Mouse (Mus musculus): ENCODE measurements at regions not wholly inside any gene's neighbourhood (a gene's known extent, or its start where the extent isn't known, plus 50 kb on each side); places are given as distances from the start of the nearest gene placed in this dataset.

- ATAC-seq (replicated peaks; ENCODE audit: low FRiP score, low read depth) (no peak), DNase-seq (ENCODE audit: low spot score) (no peak)
- Histone ChIP-seq H3K9ac (ENCODE audit: low read depth, low read length) (no peak overlapping the region), H3K4me3 (replicated peaks; ENCODE audit: low read depth, low read length) (no peak overlapping the region), H3K4me1 (replicated peaks; ENCODE audit: insufficient read depth, low read length) (no peaks in the 10 kb centered on the region), H3K9me3 (replicated peaks; ENCODE audit: low read length) (no peaks in the 10 kb centered on the region), H3K4me2 (ENCODE audit: low read length) (no peak overlapping the region), H3K36me3 (ENCODE audit: insufficient read depth, low read length) (no peaks in the 10 kb centered on the region), H3K27me3 (ENCODE audit: insufficient read depth, low read length) (no peaks in the 10 kb centered on the region), H3K27ac (no peak overlapping the region)
- TF ChIP-seq CTCF (IDR thresholded peaks at IDR 0.05; ENCODE audit: low read depth) = no peak
- WGBS = 79% methylated on average over 2 of the region's 2 CpGs
Measured at GRCm38 (mm10) chr19:15285016-15285415, 662.1 kb downstream of the Psat1 start.

GRCm38 (mm10) chr19:15242781-15243180 lies 644.9 kb upstream of the Tle4 start:
- no peaks in the 10 kb centered on the region for H3K36me3 ChIP-seq (ENCODE audit: insufficient read depth, low read length)
- no peak overlapping the region for H3K9ac ChIP-seq (ENCODE audit: low read depth, low read length)
- DNase-seq (ENCODE audit: low spot score) (no peak), ATAC-seq (replicated peaks; ENCODE audit: low FRiP score, low read depth) (no peak)
- no peak overlapping the region for H3K4me2 ChIP-seq (ENCODE audit: low read length)
- H3K27ac ChIP-seq = no peak overlapping the region
- H3K9me3 ChIP-seq (replicated peaks; ENCODE audit: low read length) = no peaks in the 10 kb centered on the region
- no peak for TF ChIP-seq CTCF (IDR thresholded peaks at IDR 0.05; ENCODE audit: low read depth)
- H3K4me1 ChIP-seq (replicated peaks; ENCODE audit: insufficient read depth, low read length) = no peaks in the 10 kb centered on the region
- H3K27me3 ChIP-seq (ENCODE audit: insufficient read depth, low read length) = no peaks in the 10 kb centered on the region
- no peak overlapping the region for H3K4me3 ChIP-seq (replicated peaks; ENCODE audit: low read depth, low read length)
- 36% methylated on average over 3 of the region's 3 CpGs for WGBS

GRCm38 (mm10) chr19:15230129-15230927 lies 632.5 kb upstream of the Tle4 start:
- no peak for TF ChIP-seq CTCF (IDR thresholded peaks at IDR 0.05; ENCODE audit: low read depth)
- no peak overlapping the region for H3K9ac ChIP-seq (ENCODE audit: low read depth, low read length)

GRCm38 (mm10) chr19:15217387-15217786 lies 619.5 kb upstream of the Tle4 start:
- Histone ChIP-seq H3K4me3 (replicated peaks; ENCODE audit: low read depth, low read length) (no peak overlapping the region), H3K9me3 (replicated peaks; ENCODE audit: low read length) (no peaks in the 10 kb centered on the region), H3K9ac (ENCODE audit: low read depth, low read length) (no peak overlapping the region), H3K4me1 (replicated peaks; ENCODE audit: insufficient read depth, low read length) (no peaks in the 10 kb centered on the region), H3K27me3 (ENCODE audit: insufficient read depth, low read length) (no peaks in the 10 kb centered on the region), H3K36me3 (ENCODE audit: insufficient read depth, low read length) (no peaks in the 10 kb centered on the region), H3K27ac (no peak overlapping the region), H3K4me2 (ENCODE audit: low read length) (no peak overlapping the region)
- DNase-seq (ENCODE audit: low spot score) = no peak
- ATAC-seq (replicated peaks; ENCODE audit: low FRiP score, low read depth) = no peak
- 76% methylated on average over 3 of the region's 3 CpGs for WGBS
- TF ChIP-seq CTCF (IDR thresholded peaks at IDR 0.05; ENCODE audit: low read depth) = no peak

More at GRCm38 (mm10) chr19:15230129-15230927, 632.5 kb upstream of the Tle4 start:
- no peaks in the 10 kb centered on the region for H3K4me1 ChIP-seq (replicated peaks; ENCODE audit: insufficient read depth, low read length)
- DNase-seq (ENCODE audit: low spot score) (no peak), ATAC-seq (replicated peaks; ENCODE audit: low FRiP score, low read depth) (no peak)
- H3K4me3 ChIP-seq (replicated peaks; ENCODE audit: low read depth, low read length) = no peak overlapping the region
- 76% methylated on average over 2 of the region's 2 CpGs for WGBS
- no peak overlapping the region for H3K4me2 ChIP-seq (ENCODE audit: low read length)
- H3K36me3 ChIP-seq (ENCODE audit: insufficient read depth, low read length) = no peaks in the 10 kb centered on the region
- no peaks in the 10 kb centered on the region for H3K27me3 ChIP-seq (ENCODE audit: insufficient read depth, low read length)
- H3K9me3 ChIP-seq (replicated peaks; ENCODE audit: low read length) = no peaks in the 10 kb centered on the region
- no peak overlapping the region for H3K27ac ChIP-seq

GRCm38 (mm10) chr19:15214651-15215050 lies 616.8 kb upstream of the Tle4 start:
- Histone ChIP-seq H3K9ac (ENCODE audit: low read depth, low read length) (no peak overlapping the region), H3K4me3 (replicated peaks; ENCODE audit: low read depth, low read length) (no peak overlapping the region), H3K4me2 (ENCODE audit: low read length) (no peak overlapping the region), H3K27ac (no peak overlapping the region), H3K27me3 (ENCODE audit: insufficient read depth, low read length) (no peaks in the 10 kb centered on the region), H3K36me3 (ENCODE audit: insufficient read depth, low read length) (no peaks in the 10 kb centered on the region), H3K4me1 (replicated peaks; ENCODE audit: insufficient read depth, low read length) (no peaks in the 10 kb centered on the region), H3K9me3 (replicated peaks; ENCODE audit: low read length) (no peaks in the 10 kb centered on the region)
- 72% methylated on average over 3 of the region's 3 CpGs for WGBS
- ATAC-seq (replicated peaks; ENCODE audit: low FRiP score, low read depth) (no peak), DNase-seq (ENCODE audit: low spot score) (no peak)
- TF ChIP-seq CTCF (IDR thresholded peaks at IDR 0.05; ENCODE audit: low read depth) = no peak

GRCm38 (mm10) chr19:15212881-15213280 lies 615.0 kb upstream of the Tle4 start:
- H3K4me3 ChIP-seq (replicated peaks; ENCODE audit: low read depth, low read length) = no peak overlapping the region
- H3K36me3 ChIP-seq (ENCODE audit: insufficient read depth, low read length) = no peaks in the 10 kb centered on the region
- no peak overlapping the region for H3K27ac ChIP-seq
- DNase-seq (ENCODE audit: low spot score) = no peak
- no peak overlapping the region for H3K4me2 ChIP-seq (ENCODE audit: low read length)
- 31% methylated on average over 5 of the region's 5 CpGs for WGBS
- no peaks in the 10 kb centered on the region for H3K27me3 ChIP-seq (ENCODE audit: insufficient read depth, low read length)
- no peaks in the 10 kb centered on the region for H3K9me3 ChIP-seq (replicated peaks; ENCODE audit: low read length)
- no peak for TF ChIP-seq CTCF (IDR thresholded peaks at IDR 0.05; ENCODE audit: low read depth)
- H3K9ac ChIP-seq (ENCODE audit: low read depth, low read length) = no peak overlapping the region
- no peaks in the 10 kb centered on the region for H3K4me1 ChIP-seq (replicated peaks; ENCODE audit: insufficient read depth, low read length)
- ATAC-seq (replicated peaks; ENCODE audit: low FRiP score, low read depth) = no peak

Measured in kidney, postnatal 0 days (tissue).